Mouse (Mus musculus) mesoderm, embryonic 11.5 days (tissue): Measurements from ENCODE around the gene Sla2.
"Not testable (repeated sequence)": the region's sequence is repeated elsewhere in the genome, so short reads cannot be mapped to it uniquely, and the experiment has no call there.

Source experiments
- DNase-seq: peaks from one replicate; pipeline ENCODE4 v3.0.0-alpha.2; 2012; ENCODE audit warnings: low read depth, low spot score

The Sla2 gene

DNA sequence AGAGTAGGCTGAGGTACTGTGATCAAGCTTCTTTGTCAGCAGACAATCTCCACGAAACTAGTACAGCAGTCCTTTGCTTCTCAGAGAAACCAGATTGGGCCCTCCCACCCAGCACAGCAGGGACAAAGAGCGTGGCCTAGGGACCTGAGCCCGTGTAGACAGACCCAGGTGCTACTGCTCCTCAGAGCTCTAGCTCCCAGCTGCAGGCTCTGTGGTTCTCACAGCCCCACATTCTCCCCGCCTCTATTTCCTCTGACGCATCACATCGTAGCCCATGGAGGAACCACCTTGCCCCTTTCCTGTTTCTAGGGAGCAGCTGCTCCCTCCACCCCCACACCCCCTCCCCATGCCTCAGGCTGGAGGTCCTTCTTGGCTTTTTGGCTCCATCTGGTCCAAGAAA is at the start of gene Sla2:
Gene Sla2, minus strand, starts transcription at position 176 of the 400 bp plus-strand sequence.
- no peak for DNase-seq

DNA sequence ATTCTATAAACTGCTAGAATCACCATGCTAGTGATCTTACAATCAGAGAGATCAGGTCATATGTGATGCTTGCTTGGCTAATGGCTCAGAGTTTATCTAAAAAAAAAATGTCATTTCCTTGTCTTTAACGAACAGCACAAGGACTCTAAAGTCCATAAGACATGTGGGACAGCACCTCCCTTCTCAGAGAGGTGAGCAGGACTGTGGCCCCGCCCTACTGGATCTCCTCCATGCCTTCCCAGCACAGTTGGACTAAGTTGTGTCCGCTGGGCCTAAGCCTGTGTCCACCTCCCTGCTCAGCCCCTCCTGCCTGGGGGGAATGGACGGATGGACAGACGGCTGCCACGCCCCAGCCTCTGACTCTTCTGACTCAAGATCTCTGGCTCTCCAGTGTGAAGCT is 48.0 kb upstream of the Sla2 start:
- no peak for DNase-seq

DNA sequence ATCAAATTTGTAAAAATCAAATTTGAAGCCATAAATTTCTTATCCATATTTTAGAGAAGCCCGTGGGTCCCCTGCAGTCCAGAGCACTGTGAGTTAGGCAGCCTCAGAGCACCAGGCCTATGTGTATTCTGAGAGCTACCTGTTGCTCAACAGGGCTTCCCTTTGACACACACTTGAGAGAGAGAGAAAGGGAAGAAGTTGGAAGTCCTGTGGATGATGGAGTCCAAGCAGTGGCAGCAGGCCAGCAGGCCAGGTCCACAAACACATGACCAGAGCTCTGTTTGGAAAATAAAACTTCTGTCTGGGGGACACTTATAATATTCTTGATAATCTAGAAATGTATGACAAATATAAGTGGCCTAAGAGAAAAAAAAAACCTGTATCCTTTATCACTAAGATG is 46.4 kb upstream of the Sla2 start:
- no peak for DNase-seq

DNA sequence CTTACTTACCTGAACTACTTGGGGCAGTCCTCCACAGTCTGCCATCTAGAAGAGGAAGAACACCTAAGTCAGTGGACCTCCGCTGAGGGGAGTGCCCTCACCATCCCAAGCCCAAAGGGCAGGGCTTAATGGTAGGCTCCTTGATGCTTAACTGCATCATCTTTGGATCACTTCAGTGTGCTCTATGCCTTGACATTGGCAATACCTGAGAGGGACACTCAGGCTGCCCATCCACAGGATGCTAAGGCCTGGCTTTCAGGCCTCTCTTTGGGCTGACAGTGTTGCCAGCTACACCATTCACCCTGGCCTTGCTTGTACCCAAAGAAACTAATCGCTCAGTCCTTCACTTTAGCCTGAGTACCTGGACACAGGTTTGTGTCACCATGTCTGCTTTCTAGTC is 44.4 kb upstream of the Sla2 start:
- no peak for DNase-seq

DNA sequence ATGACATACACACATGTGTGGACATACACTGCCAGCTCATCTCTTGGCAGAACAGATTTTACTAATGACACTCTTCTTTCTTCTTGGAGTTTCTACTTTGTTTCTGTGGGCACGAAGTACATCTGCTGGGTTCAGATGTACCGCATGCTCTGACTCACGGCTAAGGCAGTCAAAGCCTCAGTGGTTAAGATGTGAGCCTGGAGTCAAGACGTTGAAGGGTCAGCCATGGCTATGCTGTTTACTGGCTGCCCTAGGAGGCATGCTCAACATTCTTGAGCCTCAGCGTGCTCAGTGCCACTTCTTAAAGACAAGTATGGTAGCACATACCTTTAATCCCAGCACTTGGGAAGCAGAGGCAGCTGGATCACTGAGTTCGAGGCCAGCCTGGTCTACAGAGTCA is 43.6 kb upstream of the Sla2 start:
- no peak for DNase-seq

DNA sequence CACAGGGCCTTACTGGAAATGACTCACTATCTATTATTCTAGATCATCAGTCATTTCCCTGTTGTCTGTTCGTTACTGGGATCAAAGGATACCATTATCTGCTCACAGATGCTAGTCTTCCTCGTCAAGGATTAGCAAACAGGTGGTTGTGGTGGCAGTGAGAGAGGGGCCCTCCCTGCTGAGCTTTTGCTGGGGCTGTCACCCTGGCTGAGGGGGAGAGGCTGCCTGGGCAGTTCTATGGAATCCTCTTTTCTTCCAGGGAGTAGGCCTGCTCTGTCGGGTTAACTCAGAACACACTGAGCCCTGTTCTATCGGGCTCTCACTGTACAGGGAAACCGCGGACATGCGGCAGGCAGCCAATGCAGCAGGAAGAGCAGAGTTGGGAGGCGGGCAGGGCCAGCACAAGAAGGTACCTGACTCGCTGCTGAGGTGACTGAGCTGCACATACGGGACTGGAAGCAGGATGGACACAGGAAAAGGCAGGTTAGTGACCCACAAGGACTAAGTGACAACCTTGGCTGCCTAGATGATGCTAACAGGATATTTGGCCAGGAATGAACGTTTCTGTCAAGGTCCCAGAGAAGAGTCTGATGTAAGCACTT is 42.6 kb upstream of the Sla2 start:
- DNase-seq, result no peak

DNA sequence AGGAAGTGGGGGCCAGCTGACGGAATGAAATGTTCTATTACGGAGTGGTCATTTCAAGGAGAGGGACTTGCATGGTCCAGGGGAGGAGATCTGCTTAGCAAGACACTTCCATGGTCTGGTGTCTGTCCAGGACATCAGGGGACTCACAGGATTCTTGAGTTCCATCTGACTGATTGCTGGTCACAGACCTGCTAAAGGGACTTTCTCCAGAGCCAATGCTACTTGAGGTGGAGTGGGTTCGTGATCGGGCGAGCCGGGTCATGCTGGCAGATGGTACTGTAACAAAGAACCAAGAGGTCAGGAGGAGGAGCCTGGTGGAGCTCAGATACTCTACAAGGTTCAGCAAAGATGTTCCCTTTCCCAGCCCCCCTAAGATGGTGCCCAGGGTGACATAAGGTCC is 41.6 kb upstream of the Sla2 start:
- no peak for DNase-seq

DNA sequence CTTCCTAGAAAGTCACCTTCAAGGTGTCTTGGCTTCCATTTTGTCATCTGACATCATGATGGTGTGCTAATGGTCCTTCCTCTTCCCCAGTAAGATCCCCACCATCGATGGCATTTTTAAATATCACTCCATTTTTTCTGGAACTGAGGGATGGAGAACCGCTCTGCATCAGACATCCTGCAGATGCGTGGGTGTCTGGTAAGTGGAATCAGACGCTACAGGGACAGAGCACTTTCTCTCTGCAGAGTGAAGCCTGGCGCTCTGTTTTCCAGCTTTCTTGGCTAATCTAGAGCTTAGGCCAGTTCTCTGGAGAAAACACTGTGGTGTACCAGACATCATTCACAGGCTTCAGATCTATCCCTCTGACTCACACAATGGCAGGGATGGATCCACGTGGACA is 40.7 kb upstream of the Sla2 start:
- no peak for DNase-seq

DNA sequence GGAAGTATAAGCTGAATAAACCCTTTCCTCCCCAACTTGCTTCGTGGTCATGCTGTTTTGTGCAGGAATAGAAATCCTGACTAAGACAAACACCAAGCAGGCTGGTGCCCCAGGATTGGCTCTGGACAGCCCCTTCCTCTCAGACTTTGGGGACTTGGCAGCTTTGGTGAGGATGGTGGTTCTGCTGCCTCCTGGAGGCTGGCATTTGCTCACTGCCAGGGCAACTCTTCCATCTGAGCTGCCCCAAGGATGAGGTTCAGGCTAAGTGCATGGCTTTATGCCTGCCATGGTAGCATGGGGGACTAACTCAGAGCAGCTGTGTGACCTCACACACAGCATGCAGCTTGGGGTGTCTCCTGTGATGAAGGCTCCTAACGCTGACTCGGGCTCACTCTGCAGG is 38.6 kb upstream of the Sla2 start:
- DNase-seq, result not testable (repeated sequence)

DNA sequence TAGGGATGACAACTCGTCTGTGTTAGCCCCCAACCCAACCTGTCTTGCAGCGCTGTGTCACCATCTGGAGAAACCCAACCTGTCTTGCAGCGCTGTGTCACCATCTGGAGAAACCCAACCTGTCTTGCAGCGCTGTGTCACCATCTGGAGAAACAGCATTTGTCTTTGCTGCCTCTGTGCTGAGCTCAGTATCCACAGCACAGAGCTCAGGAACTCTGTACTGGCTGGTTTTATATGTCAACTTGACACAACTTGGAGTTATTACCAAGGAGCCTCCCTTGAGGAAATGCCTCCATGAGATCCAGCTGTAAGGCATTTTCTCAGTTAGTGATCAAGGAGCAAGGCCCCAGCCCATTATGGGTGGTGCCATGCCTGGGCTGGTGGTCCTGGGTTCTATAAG is 38.1 kb upstream of the Sla2 start:
- not testable (repeated sequence) for DNase-seq

DNA sequence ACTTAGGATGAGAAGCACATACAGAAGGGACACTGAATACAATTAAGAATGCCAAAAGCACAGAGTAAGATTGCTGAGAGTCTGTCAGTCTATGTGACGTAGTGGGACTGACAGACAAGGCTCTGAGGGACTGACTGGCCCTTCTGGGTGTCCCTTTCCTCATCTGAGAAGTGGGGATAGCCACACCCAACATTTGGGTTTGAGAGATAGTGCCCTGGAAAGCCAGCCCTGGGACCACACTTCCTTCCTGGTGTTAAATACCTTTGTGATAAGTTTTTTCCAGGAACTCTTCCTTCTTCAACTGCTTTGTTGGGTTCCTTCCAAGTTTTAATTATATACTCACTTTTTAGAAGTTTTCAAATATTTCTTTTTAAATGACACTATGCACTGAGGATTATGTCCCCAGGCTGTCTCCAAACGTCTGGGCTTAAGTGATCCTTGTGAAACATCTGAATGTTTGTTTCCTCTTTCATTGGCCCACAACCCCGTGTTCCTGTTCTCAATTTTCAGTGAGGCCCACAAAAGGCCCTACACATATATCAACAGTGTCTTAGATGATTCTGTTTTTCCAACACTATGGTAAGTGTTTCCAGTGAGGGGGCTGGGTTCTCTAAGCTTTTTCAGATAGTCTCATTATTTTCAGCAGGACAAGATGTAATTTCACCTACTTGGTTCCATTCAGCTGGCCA is 37.4 kb upstream of the Sla2 start:
- no peak for DNase-seq

DNA sequence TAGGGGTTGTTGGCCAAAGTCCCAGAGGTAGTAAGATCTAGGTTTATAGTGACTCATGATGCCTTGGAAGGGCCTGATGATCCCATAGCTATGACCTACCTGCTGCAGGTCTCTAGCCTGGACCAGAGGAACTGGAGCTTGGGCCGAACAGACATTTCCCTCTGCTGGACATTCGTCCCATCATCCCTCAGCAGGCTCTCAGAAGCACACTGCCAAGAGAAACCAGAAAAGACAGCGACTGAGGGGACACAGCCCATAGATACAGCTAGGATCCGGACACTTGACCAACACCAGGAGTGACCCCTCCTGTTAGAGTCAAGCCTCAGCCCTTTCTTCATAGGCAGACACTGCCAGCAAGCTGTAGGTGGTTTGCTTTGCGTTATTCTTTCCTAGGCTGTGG is 36.1 kb upstream of the Sla2 start:
- no peak for DNase-seq

DNA sequence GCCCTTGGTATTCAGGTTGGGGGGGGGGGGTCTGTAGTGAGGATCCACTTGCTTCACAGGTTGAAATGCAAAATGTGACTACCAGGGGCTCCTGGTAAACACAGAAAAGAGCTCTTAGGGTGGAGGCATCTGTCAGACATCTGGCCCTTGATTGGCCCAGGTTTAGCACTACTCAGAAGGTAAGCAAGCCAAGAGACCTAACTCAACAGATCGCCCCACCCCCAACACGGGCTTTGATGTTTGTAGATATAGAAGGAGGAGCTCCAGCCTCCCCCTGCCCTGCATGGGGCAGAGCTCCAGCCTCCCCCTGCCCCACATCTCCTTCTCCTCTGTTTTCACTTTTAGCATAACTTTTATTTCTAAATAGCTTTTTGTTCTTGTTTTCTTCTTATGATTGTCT is 32.8 kb upstream of the Sla2 start:
- DNase-seq, result no peak

DNA sequence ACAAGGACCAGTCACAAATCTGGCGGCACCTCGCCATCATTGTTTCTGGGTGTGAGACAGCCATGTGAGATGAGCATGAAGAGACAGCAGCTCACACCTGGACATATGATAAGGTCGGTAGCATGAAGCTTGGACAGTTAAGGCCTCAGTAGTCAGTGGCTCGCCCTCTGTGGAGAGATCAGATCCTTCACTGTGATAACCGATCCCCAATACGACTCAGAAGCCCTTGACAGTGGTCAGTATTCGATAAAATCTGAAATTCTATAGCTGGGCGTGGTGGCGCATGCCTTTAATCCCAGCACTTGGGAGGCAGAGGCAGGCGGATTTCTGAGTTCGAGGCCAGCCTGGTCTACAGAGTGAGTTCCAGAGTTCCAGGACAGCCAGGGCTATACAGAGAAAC is 32.2 kb upstream of the Sla2 start:
- DNase-seq, result not testable (repeated sequence)

DNA sequence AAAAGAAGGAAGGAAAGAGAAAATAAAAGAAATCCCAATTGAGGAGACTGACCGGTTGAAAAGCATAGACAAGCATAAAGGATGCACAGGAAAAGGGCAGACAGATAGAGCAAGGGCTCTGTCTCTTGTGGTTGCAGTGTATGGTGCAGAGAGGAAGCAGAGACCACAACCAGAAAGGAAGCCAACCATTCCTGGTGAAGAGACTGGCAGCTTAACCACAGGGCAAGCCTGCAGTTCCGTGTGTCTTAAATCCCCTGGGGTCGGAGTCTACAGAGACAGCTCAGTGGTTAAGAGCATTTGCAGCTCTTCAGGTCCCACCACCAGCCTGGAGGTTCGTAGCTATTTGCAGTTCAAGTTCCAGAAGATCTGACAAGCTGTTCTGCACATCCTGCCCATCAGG is 31.6 kb upstream of the Sla2 start:
- DNase-seq, result no peak

DNA sequence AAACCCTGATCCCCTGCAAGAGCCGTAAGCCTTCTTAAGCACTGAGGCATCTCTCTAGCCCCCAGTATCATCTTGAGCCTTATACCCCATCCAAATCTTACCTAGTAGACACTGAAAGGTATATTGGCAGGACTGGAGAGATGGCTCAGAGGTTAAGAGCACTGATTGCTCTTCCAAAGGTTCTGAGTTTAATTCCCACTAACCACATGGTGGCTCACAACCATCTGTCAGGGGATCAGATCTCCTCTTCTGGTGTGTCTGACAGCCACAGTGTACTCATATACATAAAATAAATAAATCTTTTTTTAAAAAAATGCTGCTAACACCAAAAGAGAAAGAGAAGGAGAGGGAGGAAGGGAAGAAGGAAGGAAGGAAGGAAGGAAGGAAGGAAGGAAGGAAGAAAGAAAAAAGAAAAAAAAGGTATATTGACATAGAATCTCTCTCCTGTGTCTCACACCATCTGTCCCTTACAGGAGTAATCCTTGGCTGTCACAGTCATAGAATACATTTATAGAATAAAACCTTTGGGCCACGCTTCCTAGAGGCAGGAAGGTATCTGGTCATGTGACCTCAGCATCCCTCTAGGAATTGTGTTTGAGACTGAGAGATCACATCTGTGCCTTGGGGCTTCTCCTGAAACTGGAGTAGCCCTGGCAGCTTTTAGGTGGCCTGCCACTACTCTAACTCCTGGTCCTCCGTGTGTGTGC is 29.6 kb upstream of the Sla2 start:
- DNase-seq, result no peak

DNA sequence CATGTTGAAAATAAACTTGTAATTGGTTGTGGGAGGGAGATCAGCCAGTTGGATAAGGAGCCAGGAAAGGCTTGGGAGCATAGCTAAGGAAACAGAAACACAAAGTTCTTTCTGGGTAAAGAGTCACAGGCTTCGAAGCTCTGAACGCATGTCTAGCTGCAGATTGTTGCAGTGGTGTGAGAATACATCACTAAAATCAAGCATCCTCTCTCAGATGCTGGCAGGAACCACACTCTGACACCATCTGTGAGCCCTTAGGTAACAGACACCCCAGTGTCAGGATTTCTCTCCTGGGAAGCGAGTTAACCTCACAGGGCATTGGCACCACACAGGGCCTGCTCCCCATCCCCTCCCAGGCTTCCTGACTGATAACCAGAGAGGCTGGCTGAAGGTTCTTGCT is 28.6 kb upstream of the Sla2 start:
- no peak for DNase-seq

DNA sequence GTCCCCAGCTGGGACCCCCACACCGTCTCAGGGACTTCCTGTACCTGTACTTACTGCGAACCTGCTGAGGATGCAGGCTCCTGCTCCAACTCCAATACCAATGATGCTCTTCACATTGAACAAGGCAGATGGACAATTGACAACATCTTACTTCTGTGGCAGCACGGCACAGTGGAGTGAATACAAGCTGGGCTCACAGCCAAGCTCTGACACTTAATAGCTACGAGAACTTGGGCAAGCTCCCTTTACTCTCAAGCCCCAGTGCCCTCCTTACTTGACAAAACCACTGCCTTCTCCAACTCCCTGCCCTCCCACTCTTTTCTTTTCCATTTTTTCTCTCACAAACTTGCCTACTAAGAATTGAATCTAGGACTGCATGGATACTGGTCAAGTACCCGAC is 26.2 kb upstream of the Sla2 start:
- DNase-seq, result no peak

DNA sequence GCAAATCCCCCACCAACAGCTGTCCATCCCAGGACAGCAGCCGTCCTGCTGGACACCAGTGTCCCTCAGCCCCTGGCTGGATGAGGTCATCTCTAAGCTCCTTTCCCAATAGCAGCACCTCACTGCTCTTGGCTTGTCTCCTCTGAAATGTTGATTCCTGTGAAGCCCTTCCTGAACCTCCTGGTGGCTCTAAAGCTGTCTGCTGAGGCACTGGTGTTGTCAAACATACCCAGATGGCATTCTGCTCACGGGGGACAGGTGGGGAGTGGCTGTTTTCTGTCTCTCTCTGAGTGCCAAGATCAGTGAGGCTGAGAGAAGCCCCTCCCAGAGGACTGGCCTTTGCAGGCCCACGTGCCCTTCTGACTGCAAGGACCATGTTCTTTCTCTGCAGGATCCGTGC is 18.9 kb upstream of the Sla2 start:
- DNase-seq, result not testable (repeated sequence)

DNA sequence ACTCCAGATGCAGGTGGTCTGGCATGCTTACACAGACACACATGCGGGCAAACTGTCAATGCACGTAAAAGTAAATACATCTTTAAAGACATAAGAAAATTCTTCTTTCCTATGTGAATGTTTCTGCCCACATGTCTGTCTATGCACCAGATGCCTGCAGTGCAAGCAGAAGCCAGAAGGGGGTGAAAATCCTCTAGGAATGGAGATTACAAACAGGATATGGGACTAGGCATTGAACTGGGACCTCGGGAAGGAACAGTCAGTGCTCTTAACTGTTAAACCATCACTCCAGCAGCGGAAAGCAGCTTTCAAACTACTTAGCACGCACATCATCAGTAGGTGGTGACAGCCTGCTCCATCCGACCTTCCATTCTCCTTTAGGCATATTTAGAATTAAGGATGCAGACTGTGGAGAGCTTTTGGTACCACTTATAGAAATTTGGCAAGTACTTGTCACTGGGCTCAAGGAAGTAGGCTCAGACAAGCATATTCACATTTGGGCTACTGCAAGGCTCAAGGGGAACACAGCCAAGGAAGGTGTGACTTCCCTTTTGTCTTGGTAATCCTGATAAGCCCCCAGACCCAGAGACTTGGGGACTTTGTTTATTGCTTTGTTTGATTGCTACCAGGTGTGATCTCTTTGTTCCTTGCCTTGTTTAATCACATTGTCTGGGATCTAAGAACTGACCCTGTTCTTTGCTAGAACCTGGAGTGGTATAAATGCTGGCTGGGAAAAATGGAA is 18.2 kb upstream of the Sla2 start:
- DNase-seq, result peak; percentile 64

DNA sequence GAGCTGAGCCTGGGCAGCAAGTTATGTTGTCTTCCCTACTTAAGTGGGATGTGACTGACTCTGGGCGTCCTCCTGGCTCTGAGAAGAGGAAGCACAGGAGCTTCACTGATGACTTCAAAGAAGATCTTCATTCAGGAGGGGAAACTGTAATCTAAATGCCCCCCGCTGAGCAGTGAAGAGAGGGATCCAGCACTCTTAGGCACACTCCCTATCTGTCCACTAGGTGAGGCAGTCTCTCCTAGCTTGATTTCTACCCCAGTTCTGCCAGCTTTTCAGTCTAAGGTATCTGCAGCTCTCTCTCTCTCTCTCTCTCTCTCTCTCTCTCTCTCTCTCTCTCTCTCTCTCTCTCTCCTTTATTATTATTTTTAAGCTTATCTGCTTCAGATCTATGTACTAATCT is 16.4 kb upstream of the Sla2 start:
- DNase-seq, result no peak

DNA sequence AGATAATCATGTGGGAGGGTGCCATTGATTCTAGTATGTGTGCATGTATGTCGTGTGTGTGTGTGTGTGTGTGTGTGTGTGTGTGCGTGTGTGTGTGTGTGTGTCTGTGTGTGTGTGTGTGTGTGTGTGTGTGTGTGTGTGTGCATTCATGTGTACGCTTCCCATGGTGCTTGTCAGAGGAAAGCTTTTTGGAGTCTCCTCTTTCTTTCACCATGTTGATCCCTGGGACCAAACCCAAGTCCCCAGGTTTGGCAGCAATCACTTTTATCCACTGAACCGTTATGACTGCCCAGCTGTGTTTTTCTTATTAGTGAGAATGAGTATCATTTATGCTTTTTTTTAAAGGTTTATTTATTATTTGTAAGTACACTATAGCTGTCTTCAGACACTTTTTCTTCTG is 15.4 kb upstream of the Sla2 start:
- not testable (repeated sequence) for DNase-seq

DNA sequence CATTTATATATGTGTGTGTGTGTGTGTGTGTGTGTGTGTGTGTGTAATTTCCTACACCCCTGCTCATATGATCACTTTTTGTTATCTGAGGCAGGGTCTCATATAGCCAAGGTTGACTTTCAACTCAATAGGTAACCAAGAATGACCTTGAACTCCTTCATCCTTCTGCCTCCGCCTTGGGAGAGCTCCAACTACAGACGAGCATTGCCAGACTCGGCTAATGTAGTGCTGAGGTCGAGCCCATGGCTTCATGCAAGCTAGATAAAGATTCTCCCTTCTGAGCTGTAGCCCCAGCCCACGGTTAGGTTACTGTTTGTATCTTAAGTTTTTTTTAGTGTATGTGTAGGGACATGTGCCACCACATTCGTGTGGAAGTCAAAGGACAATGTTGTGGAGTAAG is 14.9 kb upstream of the Sla2 start:
- DNase-seq, result no peak
